8 mouse cellular contexts compared by ENCODE assay signal in the genomic region with DNA sequence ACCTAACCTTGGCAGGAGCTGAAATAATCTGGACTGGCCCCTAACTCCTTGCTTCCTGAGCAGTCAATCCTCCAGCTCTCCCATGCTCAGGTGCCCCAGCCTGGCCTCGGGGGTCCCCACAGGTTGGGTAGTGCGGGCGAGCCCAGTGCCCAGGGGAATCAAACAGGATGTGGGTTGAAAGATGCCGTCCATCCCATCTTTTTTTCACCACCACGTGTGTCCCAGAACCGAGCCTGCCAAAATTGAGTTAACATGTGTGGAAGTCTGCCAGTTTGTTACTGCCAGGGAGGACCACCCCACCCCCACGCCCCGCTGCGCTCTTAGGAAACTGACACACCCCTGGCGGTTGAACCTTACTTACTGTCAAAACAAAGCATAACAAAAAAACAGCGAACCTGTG. TPM values are rescaled to one million over a fixed set of nuclear protein-coding genes. Genes with fewer than 3 reads are reported as not detected.
DNase-seq lines count a peak whose midpoint lies in the region; ATAC-seq and TF ChIP-seq lines count a peak whose summit lies in the region.

No protein-coding gene starts in this region.

- WGBS in heart, embryonic 10.5 days, result 5% methylated on average over 11 of the region's 11 CpGs
- under 1% methylated on average over 11 of the region's 11 CpGs for WGBS in thymus, adult 2 months

- peak; percentile 43 for ATAC-seq in megakaryocyte progenitor cell, adult 5-6 weeks (replicated peaks; ENCODE audit: poor library complexity)

- no peaks in the 10 kb centered on the region for H3K36me3 ChIP-seq in heart, embryonic 10.5 days
- no peaks in the 10 kb centered on the region for H3K36me3 ChIP-seq in thymus, adult 2 months (ENCODE audit: control insufficient read depth, insufficient read depth, low read length)

- peaks cover 16% of the 10 kb centered on the region for H3K4me1 ChIP-seq in heart, embryonic 10.5 days
- H3K4me1 ChIP-seq in thymus, adult 2 months (replicated peaks; ENCODE audit: control insufficient read depth, insufficient read depth, low read length), result peaks cover 28% of the 10 kb centered on the region

- peak; percentile 30; the same call in 1 of the 2 replicates for TF ChIP-seq POLR2A in thymus, adult 2 months (IDR thresholded peaks at IDR 0.05; ENCODE audit: control insufficient read depth, extremely low read depth, insufficient read depth, low read length, poor library complexity)

- peak overlapping the region; percentile 82; the same call in 1 of the 2 replicates for H3K27ac ChIP-seq in heart, embryonic 10.5 days
- peak overlapping the region; percentile 94 for H3K27ac ChIP-seq in thymus, adult 2 months (ENCODE audit: control insufficient read depth, insufficient read depth, low read length)

- DNase-seq in adrenal gland, postnatal 10 days, result peak; percentile 56
- no peak for DNase-seq in adrenal gland, adult 18-20 months (ENCODE audit: low spot score in 2 of 2)
- peak; percentile 32 for DNase-seq in ZHBTc4 (ENCODE audit: low read depth, low spot score)
- DNase-seq in heart, embryonic 10.5 days (ENCODE audit: low spot score), result no peak
- DNase-seq in kidney, postnatal 10 days, result peak; percentile 50
- DNase-seq in thymus, adult 2 months, result peak; percentile 71
- no peak for DNase-seq in left cerebral cortex, adult 8-10 months (ENCODE audit: low spot score in 2 of 2)

- H3K27me3 ChIP-seq in heart, embryonic 10.5 days (ENCODE audit: insufficient read depth, poor library complexity, severe bottlenecking), result peaks cover 54% of the 10 kb centered on the region
- no peaks in the 10 kb centered on the region for H3K27me3 ChIP-seq in thymus, adult 2 months (ENCODE audit: control insufficient read depth, insufficient read depth, low read length)

- H3K4me3 ChIP-seq in heart, embryonic 10.5 days, result peak overlapping the region; percentile 76
- peak overlapping the region; percentile 91 for H3K4me3 ChIP-seq in thymus, adult 2 months (ENCODE audit: control insufficient read depth, insufficient read depth, low read length)

- TF ChIP-seq CTCF in thymus, adult 2 months (IDR thresholded peaks at IDR 0.05; ENCODE audit: borderline replicate concordance, control insufficient read depth, extremely low read depth, insufficient read depth, low read length, poor library complexity), result peak; percentile 56; the same call in 1 of the 2 replicates

- H3K9me3 ChIP-seq in heart, embryonic 10.5 days, result no peaks in the 10 kb centered on the region

RNA-seq across cellular contexts. Expression of gene Il17ra, which starts 0.8 kb away (rescaled TPM):
- 10 to 100 TPM in 1 of 2 experiments, 1 to 10 TPM in 1; 9.6 to 11.3 TPM for total RNA-seq in adrenal gland, postnatal 10 days (2021)
- 10 to 100 TPM in 1 of 2 experiments, 1 to 10 TPM in 1; 8.5 to 10.3 TPM for total RNA-seq in adrenal gland, adult 18-20 months (2021)
- polyA plus RNA-seq in heart, embryonic 10.5 days (2016; fragmentation: Nextera tagmentation; extraction: Ambion mirVana), result 4.6 and 6.5 TPM in 2 replicates
- 23.1 and 30.3 TPM in 2 replicates for total RNA-seq in megakaryocyte progenitor cell, adult 5-6 weeks (2015)
- 19.8 and 25.9 TPM in 2 replicates for total RNA-seq in megakaryocyte progenitor cell, adult 5-6 weeks (2017)
- polyA plus RNA-seq in thymus, adult 2 months (2012; rRNA removed), result 198 and 199 TPM in 2 replicates
- 10 to 100 TPM; 13.8 to 24.1 (median 17.1) TPM for total RNA-seq in left cerebral cortex, adult 8-10 months (2022)

RNA-seq across cellular contexts. Expression of gene Tmem121b, which starts 29.7 kb away (rescaled TPM):
- total RNA-seq in adrenal gland, postnatal 10 days (2021), result under 1 TPM; 0.12 to 0.15 TPM
- under 1 TPM in 1 of 2 experiments, not detected in 1; 0.10 TPM for total RNA-seq in adrenal gland, adult 18-20 months (2021)
- polyA plus RNA-seq in heart, embryonic 10.5 days (2016; fragmentation: Nextera tagmentation; extraction: Ambion mirVana), result 0.03 and 0.07 TPM in 2 replicates
- 0.10 TPM in 1 of 2 replicates, not detected in the other for total RNA-seq in megakaryocyte progenitor cell, adult 5-6 weeks (2015)
- total RNA-seq in megakaryocyte progenitor cell, adult 5-6 weeks (2017), result 0.08 TPM in 1 of 2 replicates, not detected in the other
- polyA plus RNA-seq in thymus, adult 2 months (2012; rRNA removed), result 1.2 and 1.4 TPM in 2 replicates
- total RNA-seq in left cerebral cortex, adult 8-10 months (2022), result 10 to 100 TPM; 43.6 to 47.4 (median 46.5) TPM

Comparison
In these comparisons a context has a peak if more than half of its experiments do, and no peak if none do; other contexts are left out.
1. DNase-seq: peak in adrenal gland, postnatal 10 days (single experiment), ZHBTc4 (single experiment), kidney, postnatal 10 days (single experiment) and thymus, adult 2 months (single experiment); none in adrenal gland, adult 18-20 months (0 of 2), heart, embryonic 10.5 days (single experiment) and left cerebral cortex, adult 8-10 months (0 of 2).
2. RNA of gene Tmem121b, which starts 29.7 kb away (total RNA-seq): 43.6 to 47.4 TPM in left cerebral cortex, adult 8-10 months; 0.12 to 0.15 TPM in adrenal gland, postnatal 10 days, 0.10 TPM in adrenal gland, adult 18-20 months and 0.08 to 0.10 TPM in megakaryocyte progenitor cell, adult 5-6 weeks; every median in the first group is over 10 times any median in the second.